Mouse (Mus musculus): Measurements from ENCODE around the gene Aagab.

Gene Aagab

DNA sequence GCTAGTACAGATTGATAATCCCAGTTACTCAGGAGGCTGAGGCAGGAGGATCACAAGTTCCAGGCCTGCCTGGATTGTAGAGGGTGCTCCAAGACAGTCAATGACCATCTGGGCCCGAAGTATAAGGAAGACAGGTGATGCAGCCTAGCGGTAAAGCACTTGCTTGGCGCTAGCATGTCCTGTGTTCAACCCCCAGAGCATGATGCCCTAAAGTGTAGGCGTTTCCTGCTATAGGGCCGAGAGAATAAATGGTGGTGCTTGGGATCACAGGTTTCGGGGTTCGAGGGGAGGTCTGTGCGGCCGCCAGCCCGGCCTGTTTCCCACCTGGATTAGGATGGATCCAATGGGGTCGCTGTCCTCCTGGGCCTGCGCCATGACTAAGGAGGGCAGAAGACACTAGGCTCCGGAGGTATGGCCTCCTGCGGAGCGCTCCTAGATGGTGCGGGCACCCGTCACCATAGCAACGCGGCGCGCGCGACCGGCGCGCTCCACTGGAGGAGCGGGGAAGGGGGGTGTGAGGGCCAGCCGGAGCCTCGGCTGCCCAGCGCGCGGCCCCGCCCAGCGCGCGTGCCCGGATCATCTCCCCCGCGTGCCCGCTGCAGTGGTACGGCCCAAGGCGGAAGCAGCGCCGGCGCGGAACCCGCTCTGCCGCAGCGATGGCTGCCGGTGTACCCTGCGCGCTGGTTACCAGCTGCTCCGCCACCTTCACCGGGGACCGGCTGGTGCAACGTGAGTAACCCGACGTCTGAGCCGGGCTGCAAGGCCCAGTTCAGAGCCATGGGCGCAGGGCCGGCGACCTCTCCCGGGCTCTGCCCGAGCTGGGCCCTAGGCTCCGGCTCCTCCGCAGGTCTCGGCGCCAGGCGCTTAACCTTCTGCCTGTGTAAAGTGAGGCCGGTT lies at the start of gene Aagab, which contains the start of gene Iqch:
Gene Aagab, plus strand, starts transcription at position 618 of the 897 bp plus-strand sequence.
Gene Iqch, minus strand, starts transcription at position 451 of the 897 bp plus-strand sequence.
- DNase-seq: peak; percentile 96

DNA sequence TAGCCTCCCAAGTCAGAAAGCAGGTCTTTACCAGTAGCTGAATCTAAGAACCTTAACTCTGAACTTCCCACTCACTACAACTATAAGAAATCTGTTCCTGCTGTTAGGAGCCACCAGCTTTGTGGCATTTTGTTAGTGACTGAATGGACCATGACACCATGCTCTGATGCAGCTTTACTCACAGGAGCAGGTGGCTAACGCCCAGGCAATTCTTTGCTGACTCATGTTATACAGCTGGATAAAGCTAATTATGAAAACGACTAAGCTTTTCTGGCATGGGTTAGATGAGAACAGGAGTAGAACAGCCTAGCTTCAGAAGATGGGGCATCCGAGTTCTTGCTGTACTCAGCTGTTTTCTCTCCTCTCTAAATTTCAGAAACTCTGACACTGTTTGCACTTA lies 48.8 kb upstream of the Aagab start:
- no peak for DNase-seq

DNA sequence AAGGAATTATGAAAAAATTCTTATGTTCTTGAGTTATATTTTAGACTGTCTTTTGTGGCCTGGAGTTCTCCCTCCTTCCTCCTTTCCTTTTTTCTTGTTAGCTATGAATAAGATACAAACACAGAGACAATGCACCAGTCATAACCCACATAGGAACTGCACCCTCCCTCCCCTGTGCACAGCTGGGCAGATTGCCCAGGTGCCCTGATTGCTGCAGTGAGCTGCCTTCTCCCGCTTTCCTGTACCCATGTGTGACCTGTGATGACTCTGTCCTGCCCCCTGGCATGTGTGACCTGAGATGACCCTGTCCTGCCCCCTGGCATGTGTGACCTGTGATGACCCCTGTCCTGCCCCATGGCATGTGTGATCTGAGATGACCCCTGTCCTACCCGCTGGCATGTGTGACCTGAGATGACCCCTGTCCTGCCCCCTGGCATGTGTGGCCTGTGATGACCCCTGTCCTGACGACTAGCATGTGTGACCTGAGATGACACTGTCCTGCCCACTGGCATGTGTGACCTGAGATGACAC lies 46.9 kb upstream of the Aagab start:
- no peak for DNase-seq

DNA sequence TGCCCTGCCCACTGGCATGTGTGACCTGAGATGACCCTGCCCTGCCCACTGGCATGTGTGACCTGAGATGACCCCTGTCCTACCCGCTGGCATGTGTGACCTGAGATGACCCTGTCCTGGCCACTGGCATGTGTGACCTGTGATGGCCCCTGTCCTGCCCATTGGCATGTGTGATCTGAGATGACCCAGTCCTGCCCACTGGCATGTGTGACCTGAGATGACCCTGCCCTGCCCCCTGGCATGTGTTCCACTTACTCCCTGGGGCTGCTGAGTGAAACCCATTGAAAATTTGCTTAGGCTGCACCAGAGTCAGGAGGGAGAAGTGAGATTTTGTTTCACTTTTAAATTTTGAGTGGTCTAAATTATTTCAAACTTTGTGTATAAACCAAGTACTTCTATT lies 46.1 kb upstream of the Aagab start:
- DNase-seq: no peak

DNA sequence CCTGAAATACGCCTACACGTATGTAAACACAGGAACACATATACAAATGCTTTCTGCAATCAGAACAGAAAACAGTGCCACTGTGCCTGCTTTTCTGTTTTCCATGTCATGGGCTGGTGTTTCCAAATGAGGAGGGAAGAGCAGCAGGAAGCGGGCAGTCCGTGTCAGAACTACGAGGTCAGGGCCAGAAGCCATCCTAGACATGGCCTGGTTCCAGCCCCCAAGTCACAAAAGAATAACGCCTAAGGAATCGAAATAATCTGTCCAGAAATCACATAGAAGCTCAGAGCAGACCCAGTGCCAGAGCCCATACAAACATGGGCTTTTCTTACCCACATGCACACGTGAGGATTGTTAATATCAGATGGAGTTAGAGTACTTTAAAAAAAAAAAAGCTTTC lies 45.5 kb upstream of the Aagab start:
- no peak for DNase-seq

DNA sequence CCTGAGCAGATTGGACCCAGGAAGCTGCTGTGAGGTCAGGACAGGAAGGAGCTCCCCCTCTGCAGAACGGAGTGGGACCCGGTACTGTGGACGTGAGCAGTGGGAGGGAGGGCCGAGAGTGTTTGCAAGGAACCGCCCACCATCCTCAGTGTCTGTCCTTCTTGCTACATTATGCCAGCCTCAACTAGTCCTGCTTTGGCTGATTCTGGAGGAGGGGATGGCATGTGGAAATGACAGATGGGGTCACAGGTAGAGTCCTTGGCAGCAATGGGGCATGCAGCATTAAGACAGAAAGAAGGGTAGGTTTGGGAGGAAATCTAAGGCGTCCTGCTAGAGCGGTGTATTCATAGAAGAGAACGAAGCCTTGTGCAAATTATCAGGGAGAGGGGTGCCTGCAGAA lies 40.5 kb upstream of the Aagab start:
- peak; percentile 51 for DNase-seq

DNA sequence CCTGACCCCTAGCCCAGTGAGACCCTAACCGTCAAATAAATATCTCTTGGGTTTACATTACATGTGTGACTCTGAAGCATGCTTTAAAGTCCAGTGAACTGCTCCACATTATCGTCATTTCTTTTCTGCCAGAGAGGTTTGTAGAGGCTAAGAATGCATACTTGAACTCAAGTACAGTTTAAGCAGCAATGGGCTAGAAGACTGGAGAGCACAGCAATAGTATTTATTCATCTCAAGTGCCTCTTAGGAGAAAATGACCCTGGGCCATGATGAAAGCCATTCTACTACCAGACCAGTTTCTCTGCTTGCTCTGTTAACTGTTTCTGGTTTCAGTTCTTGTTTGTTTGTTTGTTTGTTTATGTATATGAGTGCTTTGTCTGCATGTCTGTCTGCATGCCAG lies 39.0 kb upstream of the Aagab start:
- no peak for DNase-seq

DNA sequence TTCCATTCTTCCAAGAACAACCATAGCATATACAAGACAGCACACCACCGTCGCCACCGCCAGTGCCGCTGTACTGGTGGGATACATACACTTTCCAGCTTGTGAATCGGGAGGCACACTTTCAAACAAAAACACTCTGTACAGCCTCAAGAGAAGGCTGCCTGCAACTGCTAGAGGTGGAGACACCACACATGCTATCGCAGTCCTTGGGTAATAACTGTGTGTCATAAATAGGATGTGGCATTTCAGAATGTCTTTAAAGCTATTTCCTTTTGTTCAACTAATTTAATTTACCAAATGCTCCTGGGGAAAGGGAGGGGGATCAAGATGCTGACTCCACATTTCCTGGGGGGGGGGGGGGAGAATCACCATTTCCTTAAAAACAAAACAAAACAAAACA lies 34.1 kb upstream of the Aagab start:
- no peak for DNase-seq

DNA sequence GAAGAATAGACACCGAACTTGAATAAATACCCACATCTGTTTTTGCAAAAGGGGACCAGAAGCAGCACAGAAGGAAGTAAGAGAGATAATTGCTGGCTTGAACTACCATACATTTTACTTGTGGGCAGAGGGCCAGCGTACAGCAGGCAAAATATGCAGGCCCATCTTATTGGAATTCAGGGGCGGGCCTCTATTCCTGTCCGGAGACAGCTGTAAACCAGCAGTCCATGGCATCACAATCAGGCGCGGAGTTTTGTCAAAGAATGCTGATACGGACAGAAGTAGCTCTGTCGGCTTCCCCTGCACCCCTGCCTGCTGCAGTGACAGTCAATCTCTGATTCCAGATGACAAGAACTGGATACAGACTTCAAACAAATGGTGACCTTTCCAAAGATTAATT lies 33.7 kb upstream of the Aagab start:
- no peak for DNase-seq

DNA sequence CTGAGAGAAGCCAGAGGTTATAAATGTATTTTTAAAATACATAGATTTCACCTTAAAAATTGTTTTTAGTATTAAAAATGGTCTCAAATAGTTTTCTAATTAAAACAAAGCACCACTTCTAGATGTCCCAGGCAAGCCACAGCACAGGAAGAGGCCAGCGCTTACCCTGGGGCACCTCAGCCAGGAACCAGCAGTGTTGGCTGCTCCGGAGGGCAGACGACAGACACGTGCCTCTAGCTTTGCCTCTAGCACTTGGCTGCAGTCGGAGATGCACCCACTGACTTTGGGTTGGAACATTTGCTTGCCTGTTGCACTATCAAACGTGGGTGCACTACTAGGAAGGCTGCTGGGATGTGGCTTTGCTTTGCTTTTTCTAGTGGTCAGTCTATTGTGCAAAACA lies 30.6 kb upstream of the Aagab start:
- DNase-seq: no peak

DNA sequence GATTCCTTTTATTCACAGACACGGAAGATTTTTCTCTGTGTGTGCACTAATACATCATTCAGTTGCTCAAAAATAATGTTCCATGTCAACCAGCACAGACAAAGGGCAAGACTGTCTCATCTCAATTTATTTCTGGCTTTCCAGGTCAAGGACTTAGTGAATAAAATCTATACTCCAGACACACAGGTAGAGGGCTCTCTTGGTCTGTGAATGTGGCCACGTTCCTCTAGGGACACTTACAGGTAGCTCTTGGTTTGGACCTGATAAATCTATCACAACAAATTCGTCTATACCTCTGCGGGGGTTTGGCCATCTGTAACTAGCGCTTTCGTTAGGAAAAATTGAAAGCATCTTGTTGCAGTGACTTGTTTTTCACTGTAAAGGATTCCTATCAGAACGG lies 29.6 kb upstream of the Aagab start:
- DNase-seq: no peak

DNA sequence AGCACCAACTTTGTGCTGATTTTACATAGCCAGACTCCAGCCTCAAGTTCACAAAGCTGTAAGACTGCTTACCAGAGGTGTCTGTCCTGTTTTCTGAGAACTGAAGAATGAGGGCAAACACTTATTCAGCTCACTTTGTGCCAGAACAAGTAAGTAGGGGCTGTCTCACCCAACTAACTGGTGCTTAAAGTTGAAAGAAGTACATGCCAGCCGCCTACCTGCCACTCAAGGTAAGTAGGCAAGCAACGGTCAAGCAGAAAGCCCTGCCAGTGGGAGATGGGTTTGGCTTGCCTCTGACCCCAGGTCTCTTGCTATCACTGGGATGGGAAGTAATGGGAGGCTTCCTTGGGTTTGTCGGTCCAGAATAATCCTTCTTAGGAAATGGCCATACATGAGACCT lies 25.0 kb upstream of the Aagab start:
- DNase-seq: no peak

DNA sequence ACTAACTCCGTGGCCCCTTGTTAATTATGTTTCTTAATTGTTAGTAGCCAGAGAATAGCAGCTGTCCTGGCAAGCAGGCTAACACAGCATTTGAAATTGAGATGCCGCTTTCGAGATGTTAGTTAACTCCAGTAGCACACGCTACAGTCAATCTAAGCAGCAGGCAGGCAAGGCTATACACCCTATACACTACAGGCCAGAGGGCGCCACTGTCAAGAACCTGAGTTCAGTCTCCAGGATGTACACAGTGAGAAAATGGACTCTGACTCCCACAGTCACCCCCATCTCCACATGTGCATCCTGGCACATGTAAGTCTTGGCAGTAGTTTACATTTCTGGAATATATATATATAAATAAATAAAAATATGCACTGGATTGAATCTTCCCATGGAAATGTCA lies 22.8 kb upstream of the Aagab start:
- no peak for DNase-seq

DNA sequence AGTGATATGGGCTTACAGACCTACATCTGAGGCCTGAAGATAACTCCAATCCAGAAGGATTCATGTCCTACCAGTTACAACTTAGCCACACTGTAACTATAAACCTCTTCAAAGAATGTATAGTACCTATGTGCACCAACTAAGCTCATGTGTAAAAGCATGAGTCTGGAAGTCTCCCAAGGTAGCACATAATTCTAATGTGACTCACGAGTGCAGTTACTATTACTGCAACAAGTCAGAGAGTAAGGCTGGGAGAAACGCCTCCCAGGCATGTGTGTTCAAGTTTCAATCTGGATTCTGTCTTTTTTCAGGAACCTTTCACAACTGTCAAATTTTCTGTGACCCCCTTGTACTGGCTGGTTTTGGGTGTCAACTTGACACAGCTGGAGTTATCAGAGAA lies 22.4 kb upstream of the Aagab start:
- no peak for DNase-seq

DNA sequence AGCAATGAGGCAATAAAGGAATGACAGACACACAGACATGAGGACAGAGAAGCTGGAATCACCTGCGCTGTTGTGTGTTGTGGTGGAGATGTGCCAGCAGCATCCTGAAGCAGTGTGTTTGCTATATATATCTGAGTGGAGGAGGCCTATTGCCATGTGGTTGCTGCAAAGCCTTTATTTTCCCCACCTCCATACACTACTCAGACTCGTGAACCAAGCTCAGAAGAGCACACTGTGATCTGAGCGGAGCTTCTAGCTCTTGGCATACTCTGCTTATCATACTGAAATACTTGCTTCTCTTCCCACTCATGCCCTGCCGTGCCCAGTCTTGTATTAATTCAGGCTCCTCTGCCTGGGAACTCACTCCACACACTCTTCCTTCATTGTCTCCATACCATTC lies 20.7 kb upstream of the Aagab start:
- DNase-seq: no peak

DNA sequence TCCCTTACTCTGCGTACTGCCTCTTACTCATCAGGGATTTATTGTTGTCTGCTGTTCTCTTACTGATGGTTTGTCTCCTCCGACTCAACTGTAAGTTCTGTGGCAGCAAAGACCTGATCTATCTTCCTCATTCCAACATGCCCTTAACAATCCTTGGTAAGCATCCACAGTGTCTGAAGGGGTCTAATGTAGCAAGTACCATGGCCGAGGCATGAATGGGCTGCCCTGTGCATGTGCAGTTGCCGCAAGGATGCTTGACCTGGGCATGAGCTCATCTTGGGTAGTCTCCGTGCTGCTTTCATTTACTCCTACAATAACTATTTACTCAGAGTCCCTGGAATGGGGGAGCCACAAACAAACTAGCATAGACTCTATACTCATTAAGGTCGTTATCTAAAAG lies 17.2 kb upstream of the Aagab start:
- no peak for DNase-seq

DNA sequence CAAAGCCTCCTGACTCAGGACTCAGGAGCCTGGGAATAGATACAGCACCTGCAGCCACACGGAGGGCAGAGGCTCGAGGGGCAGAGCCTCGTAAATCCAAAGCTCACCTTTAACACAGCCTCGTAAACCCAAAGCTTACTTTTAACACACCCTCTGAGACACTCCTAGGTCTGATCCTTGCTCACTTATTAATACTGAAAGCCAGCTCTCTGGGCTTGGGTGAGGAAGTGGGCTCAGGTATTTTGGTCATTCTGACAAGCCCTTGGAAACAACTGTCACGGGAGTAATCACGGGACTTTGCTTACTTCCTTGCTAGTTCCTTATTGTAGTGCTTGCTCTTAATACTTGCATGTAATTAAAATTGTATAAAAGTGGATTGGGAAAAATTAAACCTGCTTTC lies 13.3 kb upstream of the Aagab start:
- DNase-seq: no peak

DNA sequence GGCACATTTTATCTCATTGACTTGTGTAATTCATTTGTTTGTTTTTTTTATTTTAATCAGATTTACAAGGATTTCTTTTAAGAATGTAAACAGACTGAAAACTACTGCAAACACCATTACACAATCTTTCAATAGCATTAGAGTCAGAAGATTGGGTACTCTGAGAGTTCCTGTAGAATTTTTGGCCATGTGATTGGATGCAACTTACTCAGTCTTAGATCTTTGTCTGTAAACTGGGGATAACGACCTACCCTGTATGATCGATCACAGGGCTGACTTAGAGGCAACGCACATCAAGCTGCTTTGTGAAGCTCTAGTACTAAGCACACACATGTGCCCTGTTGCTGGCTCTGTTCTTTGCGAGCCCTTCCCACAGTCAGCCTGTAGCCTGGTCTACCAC lies 11.9 kb upstream of the Aagab start:
- DNase-seq: no peak

DNA sequence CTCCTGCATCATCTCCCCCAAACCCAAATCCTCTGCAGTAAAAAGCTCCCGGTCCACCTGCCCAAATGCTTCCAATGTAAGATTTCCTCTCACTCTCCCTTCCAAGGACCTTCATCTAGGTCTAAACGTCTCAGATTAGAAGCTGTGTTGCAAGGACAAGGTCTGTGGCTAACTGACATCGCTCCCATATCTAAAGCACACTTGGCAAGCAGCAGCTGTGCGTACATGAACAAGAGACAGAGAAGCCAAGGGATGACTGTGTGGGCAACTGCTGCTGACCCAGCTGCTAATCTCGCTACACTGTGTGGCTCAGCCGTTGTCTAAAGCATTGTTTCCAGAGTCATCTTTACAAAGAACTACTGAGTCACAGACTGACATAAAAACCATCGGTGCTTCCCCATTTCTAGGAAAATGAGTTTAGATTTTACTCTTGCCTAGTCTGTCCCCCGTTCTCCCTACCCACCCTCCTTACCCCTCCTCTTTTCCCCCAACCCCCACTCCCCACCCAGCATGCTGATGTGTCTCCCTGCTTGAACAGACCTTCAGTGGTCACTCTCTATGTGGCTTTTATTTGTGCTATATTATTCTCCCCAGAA lies 10.7 kb upstream of the Aagab start:
- no peak for DNase-seq

DNA sequence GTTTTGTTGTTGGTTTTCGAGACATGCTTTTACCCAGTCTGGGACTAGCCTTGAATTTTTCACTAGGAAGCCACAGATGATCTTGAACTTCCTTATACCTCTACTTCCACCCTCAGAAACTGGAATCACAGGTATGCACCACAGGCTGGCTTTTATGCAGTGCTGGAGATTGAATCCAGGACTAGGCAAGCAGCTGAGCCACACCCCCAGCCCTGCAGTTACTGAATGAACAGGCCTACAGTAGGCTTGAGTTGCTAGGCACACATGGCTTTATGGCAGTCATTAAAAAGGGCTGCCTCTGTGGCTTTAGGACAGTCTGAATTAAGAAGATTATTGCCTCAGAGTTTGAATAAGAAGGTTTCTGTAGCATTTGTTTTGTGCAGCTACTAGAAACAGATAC lies 7.4 kb upstream of the Aagab start:
- no peak for DNase-seq

DNA sequence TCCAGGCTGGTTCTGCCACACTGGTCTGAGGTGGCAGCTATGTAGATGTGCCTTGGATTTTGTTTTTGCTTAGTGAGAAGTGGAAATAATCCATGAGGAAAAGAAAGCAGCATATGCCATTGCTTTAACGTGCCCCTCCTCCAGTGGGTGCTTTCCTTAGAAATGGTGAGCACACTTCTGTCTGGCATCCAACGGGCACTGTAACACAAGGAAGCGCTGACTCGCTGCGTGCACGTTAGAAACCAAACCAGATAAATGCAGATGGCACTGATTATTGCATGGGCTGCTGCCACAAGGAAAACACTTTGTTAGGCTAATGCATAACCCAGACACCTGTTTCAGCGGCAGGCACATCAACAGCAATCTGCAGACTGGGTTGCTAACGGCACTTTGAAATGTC lies 6.8 kb upstream of the Aagab start:
- DNase-seq: no peak

DNA sequence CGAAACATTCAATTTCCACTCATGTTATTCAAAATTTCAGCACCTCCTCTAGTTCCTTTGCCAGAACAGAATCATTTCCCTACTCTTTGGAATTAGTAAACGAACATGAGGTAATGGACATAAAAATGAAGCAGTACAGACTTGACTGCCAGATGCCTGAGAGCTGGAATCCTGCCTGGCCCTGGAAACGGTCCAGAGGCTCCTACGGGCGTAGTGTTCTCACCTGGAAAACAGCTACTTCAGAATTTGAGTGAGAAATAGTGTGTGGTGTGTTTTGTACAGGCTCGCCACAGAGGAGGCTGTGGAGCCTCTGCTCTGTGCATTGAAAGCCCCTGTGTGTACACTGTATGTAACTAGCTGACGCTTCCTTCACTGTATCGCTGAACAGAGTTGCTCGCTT lies 5.8 kb upstream of the Aagab start:
- DNase-seq: no peak

DNA sequence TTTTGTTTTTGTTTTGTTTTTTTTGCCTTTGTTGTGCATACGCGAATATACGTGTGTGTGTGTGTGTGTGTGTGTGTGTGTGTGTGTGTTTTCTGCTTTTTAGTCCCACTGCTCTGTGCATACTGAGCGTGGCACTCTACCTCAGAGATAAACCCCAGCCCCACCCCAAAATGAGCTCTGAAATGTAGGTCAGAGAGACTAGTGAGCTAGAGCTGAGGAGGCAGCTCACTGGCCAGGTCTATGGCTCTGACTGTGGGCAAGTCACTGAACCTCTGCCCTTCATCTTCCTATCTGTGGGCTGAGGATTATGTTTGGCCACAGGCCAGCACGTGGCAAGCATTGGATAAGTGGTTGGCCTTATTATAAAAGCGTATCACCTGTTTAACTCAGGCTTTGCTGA lies 1.4 kb downstream of the Aagab start:
- peak; percentile 43 for DNase-seq

DNA sequence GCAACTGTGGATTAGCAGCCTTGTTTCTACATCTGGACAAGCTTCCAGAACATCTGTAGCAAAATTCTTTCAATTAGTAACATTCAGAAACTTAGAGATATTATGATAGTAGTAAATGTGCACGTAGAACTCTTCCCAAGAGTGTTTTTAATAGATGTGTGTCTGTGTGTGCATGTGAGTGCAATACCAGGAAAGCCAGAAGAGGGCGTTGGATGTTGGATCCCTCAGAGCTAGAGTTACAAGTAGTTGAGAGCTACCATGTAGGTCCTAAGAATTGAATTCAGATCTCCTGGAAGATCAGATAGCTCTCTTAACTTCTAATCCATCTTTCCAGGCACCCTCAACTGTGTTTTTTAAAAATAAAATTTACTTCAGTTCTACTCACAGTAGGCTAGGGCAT lies 4.1 kb downstream of the Aagab start:
- DNase-seq: no peak

DNA sequence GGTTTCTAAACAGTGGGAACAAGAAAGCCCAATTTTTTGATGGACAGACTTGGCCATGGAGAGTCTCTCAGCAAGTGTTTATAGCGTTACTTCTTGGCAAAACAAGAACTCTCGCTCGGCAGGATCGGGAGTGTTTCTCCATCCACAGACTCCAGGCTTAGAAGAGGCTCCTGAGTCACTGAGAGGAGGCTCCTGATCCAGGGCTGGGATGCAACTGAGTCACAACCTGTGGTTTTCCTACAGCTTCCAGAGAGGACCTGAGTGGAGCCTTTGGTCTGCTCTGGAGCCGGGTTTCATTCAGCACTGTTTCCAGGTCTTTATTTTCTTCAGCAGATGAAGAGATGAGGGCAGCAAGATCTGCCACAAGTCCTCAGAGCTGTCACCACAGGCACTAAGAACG lies 5.5 kb downstream of the Aagab start:
- DNase-seq: no peak

All from cerebellum, adult 11-12 months (tissue).